Mouse (Mus musculus): Measurements from ENCODE around the gene Fyco1. TPM values are rescaled to one million over a fixed set of nuclear protein-coding genes. Genes with fewer than 3 reads are reported as not detected.
A peak's percentile ranks its signal among the peaks of the same experiment; 100 is the strongest.

Gene Fyco1
- polyA plus RNA-seq, 1 experiment from 2014 or later = 16.5 TPM

DNA sequence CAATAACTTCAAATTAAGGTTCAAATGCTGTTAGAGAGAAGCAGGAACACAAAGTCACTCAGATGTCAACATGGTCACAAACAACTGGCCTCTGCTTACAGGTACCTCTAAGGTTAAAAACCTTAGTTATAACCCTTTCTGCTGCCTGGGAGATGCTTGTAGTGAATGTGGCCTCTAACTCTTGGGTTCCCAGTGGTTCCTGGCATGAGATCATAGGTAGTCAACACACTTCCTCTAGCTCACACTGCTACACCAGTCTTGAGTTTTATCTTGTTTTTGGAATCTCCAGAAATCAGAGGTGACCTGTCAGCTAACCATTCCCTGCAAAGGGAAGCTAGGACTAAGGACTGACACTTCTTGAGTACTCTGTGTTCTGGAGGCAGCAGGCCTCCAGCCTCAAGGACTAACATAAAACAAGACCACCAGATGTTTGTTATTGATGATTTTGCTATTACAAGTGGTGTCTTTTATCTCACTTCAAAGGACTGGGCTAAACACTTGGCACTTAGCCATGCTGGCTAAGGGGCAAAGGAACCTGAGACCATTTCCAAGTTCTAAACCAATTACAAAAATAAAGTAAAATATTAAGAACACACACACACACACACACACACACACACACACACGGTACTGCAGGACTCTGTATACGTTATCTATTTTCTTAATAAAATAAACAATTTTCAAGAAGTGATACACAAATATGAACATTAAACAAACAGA lies 1.6 kb downstream of the Fyco1 start:
- no peaks in the 10 kb centered on the region for H3K27me3 ChIP-seq
- no peak overlapping the region for H3K4me3 ChIP-seq
- peak overlapping the region; percentile 88; the same call in 1 of the 2 replicates for H3K27ac ChIP-seq (replicated peaks)
- peaks cover 16% of the 10 kb centered on the region for H3K4me1 ChIP-seq
- WGBS = 76% methylated on average over 2 of the region's 2 CpGs
- H3K9ac ChIP-seq (replicated peaks) = no peak overlapping the region
- H3K36me3 ChIP-seq = no peaks in the 10 kb centered on the region
- peak overlapping the region; percentile 78; the same call in 1 of the 2 replicates for H3K4me2 ChIP-seq (replicated peaks)
- ATAC-seq (replicated peaks) = no peak
- no peaks in the 10 kb centered on the region for H3K9me3 ChIP-seq

GRCm38 (mm10) chr9:123846490-123846889 lies 5.2 kb downstream of the Fyco1 start:
- H3K4me3 ChIP-seq = no peak overlapping the region
- H3K36me3 ChIP-seq = no peaks in the 10 kb centered on the region
- no peaks in the 10 kb centered on the region for H3K27me3 ChIP-seq
- H3K9me3 ChIP-seq = no peaks in the 10 kb centered on the region
- no peak overlapping the region for H3K4me2 ChIP-seq (replicated peaks)
- no peak overlapping the region for H3K27ac ChIP-seq (replicated peaks)
- H3K9ac ChIP-seq (replicated peaks) = no peak overlapping the region
- peaks cover 12% of the 10 kb centered on the region for H3K4me1 ChIP-seq
- WGBS = 92% methylated on average over 1 of the region's 1 CpGs
- no peak for ATAC-seq (replicated peaks)

DNA sequence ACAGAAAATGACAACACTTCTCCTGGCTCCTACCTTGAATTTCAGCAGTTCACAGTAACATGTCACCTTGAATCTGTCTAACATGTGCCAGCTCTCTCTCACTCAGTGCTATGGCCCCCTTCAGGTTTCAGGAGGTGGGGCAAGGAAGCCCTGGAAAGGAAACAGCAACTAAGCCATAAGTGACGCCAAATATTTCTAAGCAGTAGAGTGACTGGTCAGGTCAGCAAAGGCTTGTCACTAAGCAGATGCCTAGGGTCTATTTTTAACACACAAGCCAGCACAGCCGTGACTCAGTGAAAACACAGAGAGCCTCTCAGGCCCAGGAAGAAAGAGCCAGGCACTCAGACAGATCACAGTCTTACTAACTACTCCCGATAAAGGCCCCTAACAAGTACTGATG lies 6.6 kb downstream of the Fyco1 start:
- Histone ChIP-seq H3K27ac (replicated peaks) (no peak overlapping the region), H3K36me3 (no peaks in the 10 kb centered on the region), H3K4me1 (0 out of 2 replicates have a peak, but pooled peaks cover 2% of the 10 kb centered on the region), H3K4me2 (replicated peaks) (no peak overlapping the region), H3K9ac (replicated peaks) (no peak overlapping the region), H3K27me3 (no peaks in the 10 kb centered on the region), H3K9me3 (no peaks in the 10 kb centered on the region), H3K4me3 (no peak overlapping the region)
- ATAC-seq (replicated peaks) = no peak
- 80% methylated on average over 3 of the region's 3 CpGs for WGBS

DNA sequence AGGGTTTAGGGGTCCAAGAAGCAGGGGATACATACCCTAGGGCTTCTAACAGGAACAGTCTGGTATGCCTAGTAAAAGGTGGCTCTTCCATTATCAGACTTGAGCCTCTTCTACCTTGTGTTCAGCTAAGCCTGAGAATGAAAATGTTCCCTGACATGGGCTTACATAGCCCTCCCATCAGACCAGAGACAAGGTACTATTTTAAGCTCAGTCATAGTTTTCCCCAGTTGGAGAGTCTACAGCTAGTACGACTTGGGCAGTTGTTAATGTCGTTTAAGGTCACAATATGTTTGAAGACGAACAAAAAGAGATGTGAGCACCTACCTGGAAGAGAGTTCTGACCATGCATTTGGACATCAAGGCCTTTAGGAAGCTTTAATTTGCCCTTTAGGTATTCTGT lies 7.2 kb downstream of the Fyco1 start:
- H3K4me2 ChIP-seq (replicated peaks) = no peak overlapping the region
- 93% methylated on average over 3 of the region's 3 CpGs for WGBS
- H3K4me3 ChIP-seq = no peak overlapping the region
- no peaks in the 10 kb centered on the region for H3K36me3 ChIP-seq
- no peaks in the 10 kb centered on the region for H3K9me3 ChIP-seq
- H3K4me1 ChIP-seq = no peaks in the 10 kb centered on the region
- H3K27me3 ChIP-seq = no peaks in the 10 kb centered on the region
- no peak for ATAC-seq (replicated peaks)
- H3K9ac ChIP-seq (replicated peaks) = no peak overlapping the region
- H3K27ac ChIP-seq (replicated peaks) = no peak overlapping the region

DNA sequence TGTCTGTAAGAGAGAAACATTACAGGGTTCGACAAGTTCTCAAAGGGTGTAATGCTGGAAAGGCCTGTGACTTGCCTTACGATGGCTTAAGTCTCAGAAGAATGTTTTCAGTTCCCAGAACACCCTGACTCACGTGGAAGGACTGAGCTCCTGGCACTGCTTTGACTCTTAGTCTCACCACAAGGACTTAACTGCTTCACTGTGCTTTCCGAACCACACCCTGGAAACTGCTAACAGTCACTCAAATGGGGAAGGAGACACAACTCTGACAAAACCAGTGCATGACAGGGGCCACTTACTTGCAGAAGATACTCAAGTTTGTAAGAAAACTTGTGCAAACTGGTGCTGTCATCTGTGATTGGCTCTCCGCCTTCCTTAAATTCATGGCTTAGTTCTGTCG lies 11.5 kb downstream of the Fyco1 start:
- Histone ChIP-seq H3K9me3 (no peaks in the 10 kb centered on the region), H3K4me3 (no peak overlapping the region)
- 89% methylated on average over 6 of the region's 6 CpGs for WGBS

DNA sequence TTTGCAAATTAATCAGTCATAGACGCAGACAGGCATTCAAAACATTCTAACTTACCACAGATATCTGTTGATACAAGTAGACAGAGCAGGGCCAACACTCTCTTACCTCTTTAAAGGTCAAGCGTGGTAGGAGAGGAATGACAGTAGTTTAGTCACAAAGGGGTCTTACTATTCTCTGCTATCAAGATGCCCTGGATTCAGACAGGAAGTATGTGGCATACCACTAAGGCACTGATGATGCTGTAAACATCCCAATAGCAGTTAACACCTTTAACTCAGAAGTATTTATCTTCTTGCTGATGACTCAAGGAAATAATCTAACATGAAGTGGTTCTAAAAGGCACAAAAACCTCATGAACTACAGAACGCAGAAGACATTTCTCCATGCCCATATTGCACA lies 15.8 kb downstream of the Fyco1 start:
- peaks cover 24% of the 10 kb centered on the region; the same call in 1 of the 2 replicates for H3K36me3 ChIP-seq
- no peak overlapping the region for H3K4me2 ChIP-seq (replicated peaks)
- H3K27me3 ChIP-seq = no peaks in the 10 kb centered on the region
- no peaks in the 10 kb centered on the region for H3K4me1 ChIP-seq
- ATAC-seq (replicated peaks) = no peak
- H3K27ac ChIP-seq (replicated peaks) = no peak overlapping the region
- no peaks in the 10 kb centered on the region for H3K9me3 ChIP-seq
- 94% methylated on average over 3 of the region's 3 CpGs for WGBS
- H3K4me3 ChIP-seq = no peak overlapping the region
- H3K9ac ChIP-seq (replicated peaks) = no peak overlapping the region

More for the DNA sequence above, 11.5 kb downstream of the Fyco1 start:
- Histone ChIP-seq H3K27me3 (no peaks in the 10 kb centered on the region), H3K4me2 (replicated peaks) (no peak overlapping the region), H3K4me1 (no peaks in the 10 kb centered on the region), H3K36me3 (peaks cover 16% of the 10 kb centered on the region; the same call in 1 of the 2 replicates), H3K9ac (replicated peaks) (no peak overlapping the region), H3K27ac (replicated peaks) (no peak overlapping the region)
- ATAC-seq (replicated peaks) = no peak

DNA sequence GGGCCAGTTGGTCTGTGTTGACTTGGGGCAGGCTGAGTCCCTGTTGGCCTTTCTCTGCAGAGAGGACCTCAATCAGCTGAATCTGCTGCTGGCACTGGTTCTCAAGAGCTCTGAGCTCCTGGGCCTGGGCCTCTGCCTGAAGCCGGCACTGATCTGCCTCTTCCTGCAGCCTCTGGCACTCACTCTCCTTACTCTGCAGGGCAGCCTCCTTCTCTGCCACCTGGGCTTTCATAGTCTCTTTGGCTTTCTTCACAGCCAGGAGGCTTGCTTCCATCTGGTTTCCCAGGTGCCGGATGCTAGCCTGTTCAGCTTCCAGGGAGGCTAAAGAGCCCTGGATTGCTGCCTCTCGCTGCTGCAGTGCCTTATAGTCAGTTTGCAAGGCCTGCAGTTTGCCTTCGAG lies 22.8 kb downstream of the Fyco1 start:
- no peak overlapping the region for H3K4me3 ChIP-seq
- ATAC-seq (replicated peaks) = no peak
- H3K9me3 ChIP-seq = no peaks in the 10 kb centered on the region
- no peaks in the 10 kb centered on the region for H3K4me1 ChIP-seq
- H3K27ac ChIP-seq (replicated peaks) = no peak overlapping the region
- peaks cover 19% of the 10 kb centered on the region; the same call in 1 of the 2 replicates for H3K36me3 ChIP-seq
- H3K9ac ChIP-seq (replicated peaks) = no peak overlapping the region
- 98% methylated on average over 4 of the region's 4 CpGs for WGBS
- no peaks in the 10 kb centered on the region for H3K27me3 ChIP-seq
- no peak overlapping the region for H3K4me2 ChIP-seq (replicated peaks)

DNA sequence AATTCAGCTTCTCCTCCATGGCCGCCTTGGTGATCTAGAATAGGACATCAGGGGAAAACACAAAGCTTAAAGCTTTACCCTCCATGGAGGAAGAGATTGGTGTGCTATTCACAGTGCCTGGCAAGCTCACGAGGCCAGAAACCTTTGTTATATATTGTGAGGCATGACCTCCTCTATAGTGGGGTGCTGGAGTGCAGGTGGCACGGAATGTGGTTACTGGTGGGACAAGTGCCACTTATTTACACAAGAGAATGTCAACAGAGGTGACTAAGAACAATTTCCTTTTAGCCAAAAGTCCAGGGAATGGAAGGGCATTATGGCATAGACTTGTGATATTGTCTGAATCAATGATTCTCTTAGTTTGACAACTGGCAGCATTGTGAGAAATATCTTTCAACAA lies 25.1 kb downstream of the Fyco1 start:
- H3K4me3 ChIP-seq = no peak overlapping the region
- no peak for ATAC-seq (replicated peaks)
- 78% methylated on average over 3 of the region's 3 CpGs for WGBS
- no peaks in the 10 kb centered on the region for H3K4me1 ChIP-seq
- H3K4me2 ChIP-seq (replicated peaks) = no peak overlapping the region
- H3K36me3 ChIP-seq = peaks cover 30% of the 10 kb centered on the region
- no peak overlapping the region for H3K27ac ChIP-seq (replicated peaks)
- H3K9me3 ChIP-seq = no peaks in the 10 kb centered on the region
- H3K9ac ChIP-seq (replicated peaks) = no peak overlapping the region
- no peaks in the 10 kb centered on the region for H3K27me3 ChIP-seq

GRCm38 (mm10) chr9:123818601-123819000 lies 33.1 kb downstream of the Fyco1 start:
- ATAC-seq (replicated peaks) = no peak
- Histone ChIP-seq H3K4me1 (no peaks in the 10 kb centered on the region), H3K4me3 (no peak overlapping the region), H3K9ac (replicated peaks) (no peak overlapping the region), H3K27me3 (no peaks in the 10 kb centered on the region), H3K9me3 (no peaks in the 10 kb centered on the region), H3K27ac (replicated peaks) (no peak overlapping the region), H3K4me2 (replicated peaks) (no peak overlapping the region), H3K36me3 (peaks cover 22% of the 10 kb centered on the region)
- 84% methylated on average over 2 of the region's 2 CpGs for WGBS

GRCm38 (mm10) chr9:123815996-123816395 lies 35.7 kb downstream of the Fyco1 start:
- no peak overlapping the region for H3K9ac ChIP-seq (replicated peaks)

DNA sequence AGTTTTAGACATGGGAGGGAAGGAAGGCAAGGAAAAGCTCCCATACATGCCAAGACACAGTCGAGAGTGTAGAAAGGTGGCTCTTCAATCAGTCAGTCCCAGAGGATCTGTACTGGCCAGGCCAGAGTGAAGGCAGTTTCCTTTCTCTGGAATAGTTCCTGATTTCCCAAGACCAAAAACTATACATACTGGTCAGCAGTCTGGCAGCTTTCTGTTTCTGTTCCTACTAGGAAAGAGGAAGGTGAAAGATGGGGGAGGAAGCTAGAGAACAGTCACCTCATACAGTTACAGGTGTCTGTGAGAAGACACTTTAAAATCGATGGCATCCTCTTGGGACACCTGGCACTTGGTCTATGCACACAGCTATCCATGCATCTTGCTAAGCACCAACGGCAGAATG lies 36.3 kb downstream of the Fyco1 start:
- Histone ChIP-seq H3K4me2 (replicated peaks) (no peak overlapping the region), H3K36me3 (peaks cover 12% of the 10 kb centered on the region; the same call in 1 of the 2 replicates), H3K9me3 (no peaks in the 10 kb centered on the region), H3K4me1 (no peaks in the 10 kb centered on the region), H3K27ac (replicated peaks) (no peak overlapping the region), H3K9ac (replicated peaks) (no peak overlapping the region), H3K27me3 (no peaks in the 10 kb centered on the region), H3K4me3 (no peak overlapping the region)
- ATAC-seq (replicated peaks) = no peak
- 93% methylated on average over 3 of the region's 3 CpGs for WGBS

More at GRCm38 (mm10) chr9:123815996-123816395, 35.7 kb downstream of the Fyco1 start:
- WGBS = 94% methylated on average over 1 of the region's 1 CpGs
- no peaks in the 10 kb centered on the region for H3K27me3 ChIP-seq
- H3K27ac ChIP-seq (replicated peaks) = no peak overlapping the region
- H3K9me3 ChIP-seq = no peaks in the 10 kb centered on the region
- no peak for ATAC-seq (replicated peaks)
- H3K36me3 ChIP-seq = peaks cover 12% of the 10 kb centered on the region; the same call in 1 of the 2 replicates
- no peak overlapping the region for H3K4me3 ChIP-seq
- H3K4me2 ChIP-seq (replicated peaks) = no peak overlapping the region
- no peaks in the 10 kb centered on the region for H3K4me1 ChIP-seq

- no peak overlapping the region for H3K4me2 ChIP-seq (replicated peaks)
- ATAC-seq (replicated peaks) = no peak
- WGBS = 84% methylated on average over 4 of the region's 4 CpGs
- H3K4me1 ChIP-seq = no peaks in the 10 kb centered on the region
- H3K9me3 ChIP-seq = no peaks in the 10 kb centered on the region
- peaks cover 14% of the 10 kb centered on the region; the same call in 1 of the 2 replicates for H3K36me3 ChIP-seq
- no peak overlapping the region for H3K4me3 ChIP-seq
- no peak overlapping the region for H3K9ac ChIP-seq (replicated peaks)
- H3K27me3 ChIP-seq = no peaks in the 10 kb centered on the region
- H3K27ac ChIP-seq (replicated peaks) = no peak overlapping the region
Measured at GRCm38 (mm10) chr9:123814821-123815220, 36.9 kb downstream of the Fyco1 start.

DNA sequence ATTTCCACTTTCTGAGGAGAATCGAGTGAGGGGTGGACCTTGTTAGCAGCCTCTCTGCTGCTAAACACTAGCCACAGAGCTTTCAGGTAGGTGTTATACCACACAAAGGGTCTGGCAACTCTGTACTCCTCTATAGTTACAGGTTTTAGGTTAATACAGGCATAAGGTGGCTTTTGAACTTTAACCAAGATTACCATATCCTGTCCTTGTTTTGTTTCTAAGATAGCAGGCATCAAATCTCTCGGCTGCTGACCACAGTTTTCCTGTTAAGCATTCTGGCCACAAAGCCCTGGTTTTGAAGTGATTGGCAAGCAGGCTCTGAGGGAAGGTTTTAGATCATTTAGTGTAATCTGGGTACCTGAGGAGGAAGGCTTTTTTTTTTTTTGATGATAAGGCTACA lies 37.4 kb downstream of the Fyco1 start:
- Histone ChIP-seq H3K9me3 (no peaks in the 10 kb centered on the region), H3K36me3 (peaks cover 14% of the 10 kb centered on the region; the same call in 1 of the 2 replicates), H3K4me3 (no peak overlapping the region), H3K4me2 (replicated peaks) (no peak overlapping the region), H3K27ac (replicated peaks) (no peak overlapping the region), H3K9ac (replicated peaks) (no peak overlapping the region), H3K4me1 (no peaks in the 10 kb centered on the region), H3K27me3 (no peaks in the 10 kb centered on the region)
- 69% methylated on average over 2 of the region's 2 CpGs for WGBS
- no peak for ATAC-seq (replicated peaks)
